Mouse (Mus musculus) inflammation-experienced regulatory T-cells, adult 6 months (primary cell): Measurements from ENCODE around the gene Sertad1. TPM values are rescaled to one million over a fixed set of nuclear protein-coding genes. Genes with fewer than 3 reads are reported as not detected.

Experiments used
- ATAC-seq: one replicate; pipeline ENCODE4 v1.8.0; 2017
- polyA plus RNA-seq, 3 experiments: library from polyadenylated mRNA; unstranded; fragments of 100-300 nt; shearing (Covaris generic); gene quantifications; one replicate each; pipeline ENCODE4 v1.2.1; 2017

Gene Sertad1
- polyA plus RNA-seq, 3 experiments from 2014 or later, result 38.7 to 44.4 (median 40.2) TPM

DNA sequence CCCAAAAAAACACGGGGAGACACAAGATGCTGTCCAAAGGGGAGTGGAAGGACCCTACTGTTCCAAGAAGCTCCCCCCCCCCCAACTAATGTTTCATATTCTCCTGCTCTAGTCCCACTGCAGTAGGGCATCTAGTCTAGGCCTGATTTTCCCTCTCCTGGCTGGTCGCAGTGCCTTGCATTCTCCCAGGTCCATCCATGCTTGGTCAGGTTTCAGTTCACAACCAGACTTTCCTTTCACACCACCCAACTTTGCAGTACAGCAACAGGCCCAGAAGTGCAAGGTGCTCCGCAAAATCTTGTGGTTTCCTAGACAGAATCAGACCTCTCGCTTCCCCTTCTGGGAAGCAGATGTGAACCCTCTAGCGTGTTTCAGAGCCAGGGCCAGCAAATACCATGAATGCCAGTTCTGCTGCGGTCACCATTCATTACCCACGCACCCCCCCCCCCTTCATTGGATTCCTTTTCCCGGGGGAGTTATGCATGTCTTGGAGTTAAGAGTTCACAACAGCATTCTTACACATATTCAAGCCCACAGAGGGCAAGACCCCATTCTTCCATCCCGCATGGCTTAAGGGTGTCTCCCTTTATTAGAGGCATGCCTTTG is 20.2 kb downstream of the Sertad1 start:
- no peak for ATAC-seq

DNA sequence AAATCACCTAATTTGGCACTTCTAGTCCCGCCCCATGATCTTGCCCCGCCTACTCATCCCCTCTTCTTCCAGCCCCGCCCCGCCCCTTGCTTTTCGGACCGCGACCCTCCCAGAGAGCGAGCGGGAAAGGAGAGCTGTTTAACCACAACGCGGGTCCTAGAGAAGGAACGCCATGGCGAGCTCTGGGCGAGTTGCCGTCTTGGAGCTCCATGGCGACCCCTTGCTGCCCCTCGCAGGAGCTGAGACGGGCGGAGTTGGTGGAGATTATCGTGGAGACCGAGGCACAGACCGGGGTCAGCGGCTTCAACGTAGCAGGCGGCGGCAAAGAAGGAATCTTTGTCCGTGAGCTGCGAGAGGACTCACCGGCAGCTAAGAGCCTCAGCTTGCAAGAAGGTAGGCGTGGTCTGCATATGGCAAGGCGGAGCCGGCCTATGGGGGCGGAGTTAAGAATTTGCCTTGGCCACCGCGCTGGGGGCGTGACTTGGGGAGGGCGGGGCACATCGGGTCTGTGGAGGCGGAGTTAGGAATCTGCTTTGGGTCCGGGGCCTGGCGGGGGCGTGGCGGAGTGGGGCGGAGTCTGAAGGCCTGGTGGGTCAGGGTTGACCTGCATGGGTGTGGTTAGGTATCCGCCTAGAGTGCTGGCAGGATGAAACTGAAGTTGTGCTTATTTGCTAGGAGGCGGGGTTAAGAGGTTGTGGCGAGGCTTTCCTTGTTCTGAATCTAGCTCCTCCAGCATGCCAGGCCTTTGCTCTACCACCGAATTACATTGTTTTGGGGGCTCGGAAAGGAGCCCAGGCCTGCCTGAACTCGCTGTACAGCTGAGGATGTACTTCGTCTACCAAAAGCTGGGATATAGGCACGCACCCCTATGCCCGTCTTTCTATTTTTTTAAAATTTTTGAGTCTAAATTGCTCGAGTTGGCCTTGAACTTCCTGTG is 21.3 kb downstream of the Sertad1 start:
- ATAC-seq, result peak; percentile 87

DNA sequence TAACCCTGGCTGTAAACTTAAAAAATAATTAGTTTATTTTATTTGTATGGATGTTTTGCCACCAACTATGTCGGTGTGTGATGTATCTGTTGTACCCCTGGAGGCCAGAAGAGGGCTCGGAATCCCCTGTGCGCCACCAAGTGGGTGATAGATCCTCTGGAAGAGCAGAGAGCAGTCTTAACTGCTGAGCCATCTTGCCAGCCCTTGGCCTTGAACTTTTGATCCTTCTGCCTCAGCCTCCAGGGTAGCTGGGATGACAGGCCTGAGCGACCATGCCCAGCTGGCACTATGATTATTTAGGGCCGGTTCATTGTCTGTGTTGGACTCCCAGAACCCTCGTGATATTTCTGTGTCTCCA is 21.9 kb downstream of the Sertad1 start:
- ATAC-seq, result peak; percentile 73

DNA sequence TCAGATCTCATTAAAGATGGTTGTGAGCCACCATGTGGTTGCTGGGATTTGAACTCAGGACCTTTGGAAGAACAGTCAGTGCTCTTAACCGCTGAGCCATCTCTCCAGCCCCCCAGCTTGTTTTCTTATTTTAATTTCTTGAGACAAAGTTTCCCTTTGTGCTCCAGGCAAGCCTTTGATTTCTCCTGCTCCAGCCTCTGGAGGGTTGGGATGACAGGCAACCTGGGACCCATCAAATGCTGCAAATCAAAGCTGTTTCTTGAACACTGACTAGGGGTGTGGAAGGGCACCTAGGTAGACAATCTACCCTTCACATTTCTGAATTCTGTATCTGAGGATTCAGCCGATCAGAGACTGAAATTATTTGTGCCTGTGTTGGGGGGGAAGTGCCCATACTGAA is 24.1 kb downstream of the Sertad1 start:
- ATAC-seq, result no peak

DNA sequence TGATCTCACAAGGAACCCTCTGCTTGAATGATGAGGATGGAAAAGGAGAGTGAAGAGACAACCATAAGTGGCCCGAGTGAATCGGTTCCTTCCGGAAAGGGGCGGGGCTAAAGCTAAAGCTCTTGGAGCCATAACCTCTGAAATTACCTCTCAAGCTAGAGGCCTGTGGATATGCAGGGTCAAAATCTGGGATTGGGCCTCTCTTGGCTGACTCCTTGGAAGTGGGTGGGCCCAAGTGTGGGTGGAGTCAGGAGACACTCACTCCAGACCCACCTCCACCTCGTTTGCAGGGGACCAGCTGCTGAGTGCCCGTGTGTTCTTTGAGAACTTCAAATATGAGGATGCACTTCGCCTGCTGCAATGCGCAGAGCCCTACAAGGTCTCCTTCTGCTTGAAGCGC is 28.3 kb downstream of the Sertad1 start:
- ATAC-seq, result no peak

DNA sequence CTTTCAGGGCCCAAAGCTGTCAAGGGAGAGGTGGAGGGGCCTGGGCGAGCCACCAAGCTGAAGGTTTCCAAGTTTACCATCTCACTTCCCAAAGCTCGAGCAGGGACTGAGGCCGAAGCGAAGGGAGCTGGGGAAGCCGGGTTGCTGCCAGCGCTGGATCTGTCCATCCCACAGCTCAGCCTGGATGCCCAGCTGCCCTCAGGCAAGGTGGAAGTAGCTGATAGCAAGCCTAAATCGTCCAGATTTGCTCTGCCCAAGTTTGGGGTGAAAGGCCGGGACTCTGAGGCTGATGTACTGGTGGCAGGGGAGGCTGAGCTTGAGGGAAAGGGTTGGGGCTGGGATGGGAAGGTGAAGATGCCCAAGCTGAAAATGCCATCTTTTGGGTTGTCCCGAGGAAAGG is 31.6 kb downstream of the Sertad1 start:
- ATAC-seq, result no peak

DNA sequence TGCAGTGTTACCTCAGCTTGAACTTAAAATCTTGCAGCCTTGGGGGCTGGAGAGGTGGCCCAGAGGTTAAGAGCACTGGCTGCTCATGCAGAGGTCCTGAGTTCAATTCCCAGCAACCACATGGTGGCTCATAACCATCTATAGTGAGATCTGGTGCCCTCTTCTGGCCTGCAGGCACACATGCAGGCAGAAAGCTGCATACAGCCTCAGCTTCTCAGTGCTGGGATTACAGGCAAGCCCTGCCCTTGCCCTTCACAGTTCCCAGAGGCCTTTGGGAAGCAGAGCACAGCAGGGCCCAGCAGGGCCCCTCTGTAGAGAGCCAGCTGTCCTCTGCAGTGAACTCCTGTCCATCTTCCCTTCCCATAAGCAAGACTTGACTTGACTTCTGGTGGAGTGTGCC is 33.4 kb downstream of the Sertad1 start:
- no peak for ATAC-seq

DNA sequence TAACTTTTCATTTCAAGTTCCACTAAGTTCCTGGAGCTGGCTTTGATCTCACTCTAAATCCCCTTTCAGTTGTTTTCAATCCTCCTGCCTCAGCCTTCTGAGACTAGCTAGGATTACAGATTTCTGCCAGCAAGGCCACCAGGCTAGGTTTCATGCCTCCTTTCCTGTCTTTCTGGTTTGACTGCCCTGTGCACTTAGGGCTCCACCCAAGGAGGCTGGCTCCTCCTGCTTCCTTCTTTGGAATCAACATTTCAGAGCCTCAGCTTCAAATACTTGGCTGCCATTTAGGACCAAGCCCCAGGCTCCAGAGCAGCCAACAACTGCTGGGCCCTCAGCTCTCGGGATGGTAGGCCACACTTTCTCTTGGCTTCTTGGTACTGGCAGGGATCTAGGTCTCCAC is 33.9 kb downstream of the Sertad1 start:
- no peak for ATAC-seq

DNA sequence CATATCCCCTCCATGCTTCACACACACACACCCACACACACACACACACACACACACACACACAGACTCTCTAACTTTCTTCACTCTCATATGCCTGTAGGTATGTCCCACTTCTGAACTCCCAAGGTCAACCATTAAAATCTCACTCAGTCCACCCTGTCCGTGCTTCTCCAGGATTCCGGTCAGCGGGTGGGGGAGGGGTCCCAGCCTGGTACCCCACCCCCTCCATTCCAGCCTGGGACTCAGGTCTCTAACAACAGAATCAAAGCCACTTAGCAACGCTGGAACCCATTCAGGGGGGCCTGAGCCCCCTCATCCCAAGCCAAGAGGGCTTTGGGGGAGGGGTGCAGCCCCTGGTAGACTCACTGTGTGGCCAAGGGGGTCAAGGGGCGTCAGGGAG is 36.3 kb downstream of the Sertad1 start, which contains the start of gene Hipk4:
TSS of gene Hipk4 (plus strand) at position 301 of the 400 bp plus-strand sequence.
- no peak for ATAC-seq

DNA sequence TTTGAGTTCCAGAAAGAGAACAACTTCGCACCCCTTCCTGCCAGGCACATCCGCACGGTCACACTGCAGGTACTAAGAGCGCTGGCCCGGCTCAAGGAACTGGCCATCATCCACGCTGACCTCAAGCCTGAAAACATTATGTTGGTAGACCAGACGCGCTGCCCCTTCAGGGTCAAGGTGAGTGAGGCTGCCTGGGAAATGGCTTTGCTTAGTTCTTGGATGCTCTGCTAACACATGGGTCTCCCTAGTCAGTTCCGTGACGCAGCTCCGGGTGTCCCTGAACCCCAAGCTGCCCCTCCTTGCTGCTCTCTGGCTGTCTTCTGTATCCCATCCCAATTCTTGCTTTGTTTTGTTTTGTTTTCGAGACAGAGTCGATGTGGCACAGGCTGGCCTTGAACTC is 37.1 kb downstream of the Sertad1 start:
- no peak for ATAC-seq

DNA sequence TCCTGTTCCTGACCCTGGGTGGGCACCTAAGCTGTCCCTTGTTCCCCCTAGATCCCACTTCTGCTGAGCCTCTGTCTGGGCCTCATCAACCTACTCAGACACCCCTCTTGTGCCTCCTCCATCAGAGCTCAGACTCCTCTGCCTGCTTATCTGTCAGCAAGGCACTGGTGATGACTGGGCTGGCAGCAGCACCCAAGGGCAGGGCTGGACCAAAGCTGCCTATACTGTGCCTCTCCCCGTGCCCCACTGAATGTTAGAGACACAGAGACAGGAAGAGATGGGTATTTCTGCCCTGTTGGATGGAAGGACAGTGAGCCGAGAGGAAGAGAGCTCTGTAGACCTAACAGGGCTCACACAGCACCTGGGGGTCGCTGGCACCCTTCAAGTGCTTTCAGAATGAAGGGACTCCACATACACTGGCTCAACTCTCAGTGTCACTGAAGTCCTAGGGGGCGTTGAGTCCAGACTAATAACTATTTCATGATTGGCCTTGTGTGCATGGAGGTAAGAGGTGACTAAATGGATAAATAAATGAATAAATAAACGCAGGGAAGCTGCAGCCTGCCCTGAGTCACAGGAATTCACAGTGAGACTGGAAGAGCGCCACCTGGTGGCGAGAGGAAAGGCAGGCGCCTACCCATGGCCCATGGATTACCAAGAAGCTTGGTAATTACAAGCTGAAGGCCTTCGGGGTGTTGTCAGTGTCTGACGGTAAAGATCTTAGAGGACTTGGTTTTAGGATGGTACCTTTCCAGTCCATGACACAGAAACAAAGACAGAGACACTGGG is 39.5 kb downstream of the Sertad1 start:
- ATAC-seq, result peak; percentile 81

DNA sequence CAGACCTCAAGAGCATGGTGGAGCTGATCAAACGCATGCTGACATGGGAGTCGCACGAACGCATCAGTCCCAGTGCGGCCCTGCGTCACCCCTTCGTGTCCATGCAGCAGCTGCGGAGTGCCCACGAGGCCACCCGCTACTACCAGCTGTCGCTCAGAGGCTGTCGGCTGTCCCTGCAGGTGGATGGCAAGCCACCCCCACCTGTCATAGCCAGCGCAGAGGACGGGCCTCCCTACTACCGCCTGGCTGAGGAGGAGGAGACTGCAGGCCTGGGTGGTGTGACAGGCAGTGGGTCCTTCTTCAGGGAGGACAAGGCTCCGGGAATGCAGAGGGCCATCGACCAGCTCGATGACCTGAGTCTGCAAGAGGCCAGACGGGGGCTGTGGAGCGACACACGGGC is 42.4 kb downstream of the Sertad1 start:
- no peak for ATAC-seq

DNA sequence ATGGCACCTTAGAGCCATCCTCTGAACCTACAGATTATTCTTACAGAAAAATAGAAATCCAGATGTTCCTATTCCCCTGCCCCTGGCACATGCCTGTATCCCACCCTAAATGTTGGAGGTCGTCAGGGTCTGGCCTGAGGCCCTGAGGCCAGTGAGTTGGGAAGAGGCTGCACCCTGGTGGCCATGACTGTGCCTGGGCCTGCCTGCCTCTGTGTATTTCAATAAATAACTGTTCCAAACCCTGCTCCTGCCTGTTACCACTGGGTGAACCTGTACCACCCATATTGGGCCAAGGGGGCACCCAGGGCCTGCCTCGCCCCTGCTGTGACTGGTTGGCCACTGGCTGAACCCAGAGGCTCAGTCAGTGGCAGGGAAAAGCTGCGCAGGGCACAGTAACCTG is 44.2 kb downstream of the Sertad1 start:
- no peak for ATAC-seq

DNA sequence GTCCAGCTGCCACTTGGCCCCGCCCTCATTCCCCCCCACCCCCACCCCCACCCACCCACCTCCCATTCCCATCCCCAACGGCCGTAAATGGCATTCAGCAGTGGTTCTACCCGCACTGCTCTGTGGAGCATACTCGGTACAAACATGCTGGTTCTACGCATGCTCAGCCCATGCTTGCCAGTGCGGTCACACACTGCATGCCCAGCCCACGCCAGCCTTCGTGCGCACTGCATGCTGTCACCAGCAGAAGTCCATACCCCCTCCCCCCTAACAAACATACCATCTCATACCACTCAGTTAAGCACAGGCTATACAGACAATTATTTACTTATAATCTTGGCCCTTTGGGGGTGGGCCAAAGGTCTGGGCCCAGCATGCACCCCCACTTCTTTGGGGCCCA is 45.0 kb downstream of the Sertad1 start:
- no peak for ATAC-seq

DNA sequence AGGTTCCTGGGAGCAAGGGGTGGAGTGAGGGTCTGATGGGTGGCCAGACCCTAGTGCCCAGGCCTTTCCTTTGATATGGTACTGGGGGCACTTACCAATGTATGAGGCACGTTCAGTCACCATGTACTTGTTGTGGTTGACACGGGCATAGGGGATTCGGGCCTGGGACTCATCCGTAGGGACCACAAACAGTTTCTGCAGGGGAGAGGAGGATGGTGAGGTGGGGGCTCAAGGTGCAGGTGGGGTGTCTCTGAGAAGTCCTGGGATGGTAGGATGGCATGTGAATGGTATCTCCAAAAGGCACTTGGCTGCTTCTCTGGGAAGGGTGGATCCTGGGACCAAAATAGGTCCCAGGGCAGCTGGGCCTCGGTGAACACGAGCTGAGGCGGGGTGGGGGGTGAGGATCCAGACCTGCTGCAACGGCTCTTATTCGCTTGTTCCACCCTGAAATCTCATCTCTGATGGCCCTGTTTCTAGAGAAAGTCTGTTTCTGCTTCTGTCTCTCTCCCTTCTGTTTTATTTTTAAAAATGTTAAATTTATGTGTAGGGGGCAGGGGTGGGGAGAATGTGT is 45.9 kb downstream of the Sertad1 start:
- ATAC-seq, result no peak

DNA sequence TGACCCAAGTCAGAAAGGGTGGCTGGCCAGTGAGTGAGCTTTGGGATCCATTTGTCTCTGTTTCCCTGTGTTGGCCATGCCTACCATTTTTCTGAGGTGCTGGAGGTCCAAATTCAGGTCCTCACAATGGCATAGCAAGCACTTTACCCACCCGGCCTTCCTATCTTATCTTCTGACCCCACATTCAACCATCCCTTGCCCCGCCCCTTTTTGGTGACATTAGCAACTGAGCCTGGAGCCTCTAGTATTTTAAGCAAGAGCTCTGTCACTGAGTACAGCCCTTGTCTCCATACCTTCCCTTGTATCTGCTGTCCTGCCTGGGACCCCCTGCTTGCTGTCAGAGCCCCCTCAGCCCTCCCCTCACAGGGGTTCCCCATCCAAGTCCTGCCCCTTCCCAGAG is 48.7 kb downstream of the Sertad1 start:
- ATAC-seq, result no peak

DNA sequence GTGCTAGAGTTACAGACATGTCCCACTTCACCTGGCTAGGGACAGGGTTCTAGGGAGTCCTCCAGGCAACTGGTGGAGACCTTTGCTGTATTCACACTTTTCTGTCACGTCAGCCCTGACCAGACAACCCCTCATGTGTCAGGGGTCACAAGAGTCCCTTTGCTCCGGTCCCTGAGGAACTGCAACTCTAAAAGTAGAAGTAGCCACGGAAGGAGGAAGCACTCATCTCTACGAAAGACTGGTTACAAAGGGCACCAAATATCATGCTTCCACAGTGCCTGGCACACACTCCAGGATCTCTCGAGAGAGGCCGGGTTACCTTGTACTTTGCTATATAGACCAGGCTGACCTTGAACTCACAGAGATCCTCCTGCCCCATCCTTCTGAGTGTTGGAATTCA is 49.9 kb downstream of the Sertad1 start:
- ATAC-seq, result no peak

DNA sequence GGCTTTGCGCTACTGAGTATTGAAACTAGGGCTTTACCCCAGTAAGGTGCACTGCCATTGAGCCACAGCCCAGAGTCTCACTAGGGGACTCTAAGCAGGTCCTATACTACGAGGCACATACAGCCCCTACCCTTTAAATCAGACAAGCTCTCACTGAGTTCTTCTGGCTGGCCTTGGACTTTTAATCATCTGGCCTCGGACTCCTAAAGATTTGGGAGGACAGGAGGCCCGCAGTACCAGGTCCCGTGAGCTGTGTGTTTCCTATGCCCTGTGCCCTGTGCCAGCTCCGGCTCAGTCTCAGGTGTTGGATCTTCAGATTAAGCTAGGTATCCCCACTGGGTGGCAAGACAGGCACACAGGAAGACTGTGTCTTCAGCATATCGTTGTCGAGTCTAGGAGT is 51.3 kb downstream of the Sertad1 start:
- no peak for ATAC-seq

DNA sequence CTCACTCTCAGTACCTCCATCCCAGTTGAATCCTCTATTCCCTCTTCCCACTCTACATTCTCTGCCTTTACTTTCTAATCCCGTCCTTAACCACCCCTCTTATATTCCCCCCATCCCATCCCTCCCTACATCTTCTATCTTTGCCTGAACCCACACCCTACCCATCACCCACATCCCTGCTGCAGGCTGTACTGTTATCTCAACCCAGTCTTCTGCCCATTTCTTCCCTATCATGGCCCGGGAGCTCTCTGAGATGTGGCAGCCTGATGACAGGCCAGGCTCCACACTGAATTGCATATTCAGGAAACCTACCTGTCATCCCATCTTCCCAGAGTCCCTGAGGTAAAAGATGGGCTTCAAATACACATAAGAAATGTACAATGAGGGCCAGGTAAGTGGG is 52.1 kb downstream of the Sertad1 start:
- no peak for ATAC-seq
